Mouse (Mus musculus): ENCODE measurements around the gene Nhs. TPM values are rescaled to one million over a fixed set of nuclear protein-coding genes. Genes with fewer than 3 reads are reported as not detected.

Nhs gene
- polyA plus RNA-seq (2015; fragmentation: Illumina TruSeq; extraction: RNeasy Lipid Tissue Mini Kit (QIAGEN cat#74804); ENCODE audit: insufficient read depth, low read depth, low replicate concordance) = 0.09 TPM

DNA sequence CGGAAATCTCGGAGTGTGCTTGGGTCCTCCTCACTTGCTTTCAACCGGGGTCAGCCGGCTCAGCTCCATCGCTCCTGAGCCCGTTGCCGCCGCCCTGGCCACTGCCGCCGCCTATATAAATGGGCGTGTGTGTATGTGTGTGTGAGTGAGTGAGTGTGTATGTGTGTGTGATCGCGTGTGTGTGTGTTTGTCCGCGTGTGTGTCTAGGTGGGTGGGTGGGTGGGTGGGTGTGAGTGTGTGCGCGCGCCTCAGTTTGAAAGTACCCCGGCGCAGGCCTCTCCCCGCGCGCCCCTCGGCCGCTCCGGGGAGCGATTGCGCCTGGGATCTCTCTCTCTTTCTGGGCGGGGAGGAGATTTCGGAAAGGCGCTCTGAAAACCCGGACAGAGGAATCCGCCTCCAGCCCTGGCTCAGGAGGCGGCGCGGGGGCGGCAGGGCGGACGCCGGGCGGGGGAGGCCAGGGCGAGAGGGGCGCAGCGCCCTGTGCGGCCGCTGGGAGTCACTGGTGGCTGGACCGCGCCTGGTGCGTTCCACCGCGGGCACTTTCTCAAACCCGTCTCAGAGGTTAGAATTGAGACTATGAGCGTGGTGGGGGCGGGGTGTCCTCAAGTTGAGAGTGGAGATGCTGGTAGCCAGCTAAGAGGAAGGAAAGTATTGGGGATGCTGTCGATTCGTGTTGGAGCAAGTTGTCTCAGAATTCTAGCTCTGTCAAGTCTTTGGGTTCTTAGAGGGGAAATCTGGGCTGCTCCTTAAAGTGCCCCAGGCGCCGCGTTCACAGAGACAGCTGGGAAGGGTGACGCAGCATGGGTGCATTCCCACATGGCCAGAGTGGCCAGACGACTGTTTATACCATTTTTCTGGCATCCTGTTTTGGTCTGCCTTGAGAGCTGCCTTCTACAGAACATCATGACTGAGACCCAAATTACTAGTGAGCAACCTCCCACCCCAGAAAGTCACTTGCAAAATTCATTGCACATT is at the start of gene Nhs:
TSS of gene Nhs (minus strand) at position 94 of the 975 bp plus-strand sequence.

